Mouse (Mus musculus) embryo, embryonic 10.5 days (tissue): ENCODE measurements around the gene Fbxo4.

Source experiments
- DNase-seq: peaks from one replicate; pipeline ENCODE4 v3.0.0-alpha.2; 2015; ENCODE audit warnings: low spot score

Fbxo4 gene

GRCm38 (mm10) chr15:3979061-3979848, at the start of gene Fbxo4:
Gene Fbxo4 (minus strand): TSS chr15:3979573.
- peak; percentile 72 for DNase-seq

GRCm38 (mm10) chr15:4028960-4029359, 49.6 kb upstream of the Fbxo4 start:
- no peak for DNase-seq

- DNase-seq = no peak
Observed at GRCm38 (mm10) chr15:4028411-4028700, 49.0 kb upstream of the Fbxo4 start.

- peak; percentile 29 for DNase-seq
Observed at GRCm38 (mm10) chr15:4027671-4028410, 48.5 kb upstream of the Fbxo4 start.

- DNase-seq = peak; percentile 83
Observed at GRCm38 (mm10) chr15:4026831-4027584, 47.6 kb upstream of the Fbxo4 start.

GRCm38 (mm10) chr15:4026231-4026773, 46.9 kb upstream of the Fbxo4 start, which contains the start of gene Oxct1:
Gene Oxct1 (plus strand): TSS chr15:4026383.
- peak; percentile 91 for DNase-seq

- no peak for DNase-seq
Observed at GRCm38 (mm10) chr15:4025508-4025904, 46.1 kb upstream of the Fbxo4 start.

GRCm38 (mm10) chr15:4024726-4025507, 45.5 kb upstream of the Fbxo4 start:
- no peak for DNase-seq

GRCm38 (mm10) chr15:4023747-4024146, 44.4 kb upstream of the Fbxo4 start:
- DNase-seq = no peak

- no peak for DNase-seq
Observed at GRCm38 (mm10) chr15:4020711-4021110, 41.3 kb upstream of the Fbxo4 start.

GRCm38 (mm10) chr15:4013873-4014272, 34.5 kb upstream of the Fbxo4 start:
- DNase-seq = no peak

GRCm38 (mm10) chr15:4000536-4000935, 21.2 kb upstream of the Fbxo4 start:
- no peak for DNase-seq

- no peak for DNase-seq
Observed at GRCm38 (mm10) chr15:3999144-3999543, 19.8 kb upstream of the Fbxo4 start.

GRCm38 (mm10) chr15:3996267-3997010, 17.1 kb upstream of the Fbxo4 start:
- peak; percentile 5 for DNase-seq

- DNase-seq = peak; percentile 99
Observed at GRCm38 (mm10) chr15:3995448-3996266, 16.3 kb upstream of the Fbxo4 start, which contains the start of gene AW549877. Gene AW549877 (minus strand): TSS chr15:3995744.

GRCm38 (mm10) chr15:3994852-3995447, 15.6 kb upstream of the Fbxo4 start:
- no peak for DNase-seq

GRCm38 (mm10) chr15:3987981-3988380, 8.6 kb upstream of the Fbxo4 start:
- DNase-seq = peak; percentile 64

GRCm38 (mm10) chr15:3984876-3985275, 5.5 kb upstream of the Fbxo4 start:
- no peak for DNase-seq

- DNase-seq = no peak
Observed at GRCm38 (mm10) chr15:3982732-3983131, 3.4 kb upstream of the Fbxo4 start.
